Mouse (Mus musculus) olfactory bulb, adult 2 months (tissue): ENCODE measurements around the gene 1810009A15Rik.

Experiments
- CTCF ChIP-seq: fragments of 200-500 bp; IDR thresholded peaks from 2 replicates; pipeline ENCODE4 v1.5.1; 2012; ENCODE audit warnings: low read depth, mild to moderate bottlenecking, low read length, moderate library complexity; ENCODE audit not compliant: insufficient read depth
- POLR2A ChIP-seq: fragments of 200-500 bp; IDR thresholded peaks from 2 replicates; pipeline ENCODE4 v1.6.1; 2012; ENCODE audit warnings: mild to moderate bottlenecking, low read depth, low read length, moderate library complexity; ENCODE audit not compliant: insufficient read depth

- TF ChIP-seq CTCF (no peak), POLR2A (no peak)
Measured at GRCm38 (mm10) chr19:8839908-8840791, 48.5 kb upstream of the 1810009A15Rik start.
